Mouse (Mus musculus): ENCODE results near the gene Gm10563.

Gene Gm10563

DNA sequence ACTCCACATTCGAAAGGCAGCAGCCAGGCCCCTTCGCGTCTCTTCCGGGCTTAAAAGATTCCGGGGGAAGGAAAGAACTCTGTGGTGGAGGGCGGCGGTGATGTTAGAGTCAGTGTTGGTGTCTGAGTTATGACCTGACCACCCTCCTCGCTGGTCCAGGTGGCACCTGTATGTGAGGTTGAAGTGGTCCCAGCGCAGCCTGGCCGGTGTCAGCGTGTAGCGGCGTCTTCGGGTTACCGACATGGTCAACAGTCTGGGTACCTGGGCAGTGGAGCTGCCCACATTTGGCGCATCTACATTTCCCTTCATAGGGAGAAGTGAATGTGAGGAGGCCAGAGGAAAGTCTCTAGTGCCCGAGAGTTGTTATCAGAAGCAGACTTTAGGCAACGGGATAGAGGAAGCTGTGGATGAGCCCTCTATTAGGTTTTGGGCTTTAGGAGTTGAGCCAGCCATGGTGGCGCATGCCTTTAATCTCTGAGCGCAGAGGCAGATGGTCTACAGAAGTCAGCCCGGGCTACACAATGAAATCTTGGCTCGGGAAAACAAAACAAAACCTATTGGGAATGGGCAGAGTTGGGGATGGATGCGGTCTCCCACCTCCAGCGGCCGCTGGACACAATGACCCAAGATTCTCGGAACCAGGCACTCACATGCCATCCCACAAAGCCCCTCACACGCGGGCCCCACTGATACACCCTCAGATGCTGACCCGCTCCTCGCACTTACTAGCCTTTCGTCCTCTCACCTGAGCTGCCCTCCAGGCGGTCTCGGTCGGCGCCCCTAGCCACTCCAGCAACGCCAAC lies 7.3 kb upstream of the Gm10563 start:
- no peak for DNase-seq

- DNase-seq, result no peak
These were observed 6.5 kb upstream of the Gm10563 start for GRCm38 (mm10) chr4:155651553-155652269.

DNA sequence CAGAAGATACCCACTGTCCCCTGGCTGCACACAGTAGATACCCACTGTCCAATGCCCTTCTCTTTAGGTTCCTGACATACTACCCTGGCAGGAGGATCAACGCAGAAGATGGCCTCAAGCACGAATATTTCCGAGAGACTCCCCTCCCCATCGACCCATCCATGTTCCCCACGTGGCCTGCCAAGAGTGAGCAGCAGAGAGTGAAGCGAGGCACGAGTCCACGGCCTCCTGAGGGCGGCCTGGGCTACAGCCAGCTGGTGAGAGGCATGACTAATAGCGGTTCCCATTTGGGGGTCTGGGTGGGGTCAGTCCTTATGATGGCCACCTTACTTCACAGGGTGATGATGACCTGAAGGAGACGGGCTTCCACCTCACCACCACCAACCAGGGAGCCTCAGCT lies 4.1 kb upstream of the Gm10563 start:
- no peak for DNase-seq

GRCm38 (mm10) chr4:155645721-155646120 lies 513 bp upstream of the Gm10563 start:
- no peak for DNase-seq

GRCm38 (mm10) chr4:155643531-155643930 lies 1.7 kb downstream of the Gm10563 start:
- DNase-seq, result no peak

DNA sequence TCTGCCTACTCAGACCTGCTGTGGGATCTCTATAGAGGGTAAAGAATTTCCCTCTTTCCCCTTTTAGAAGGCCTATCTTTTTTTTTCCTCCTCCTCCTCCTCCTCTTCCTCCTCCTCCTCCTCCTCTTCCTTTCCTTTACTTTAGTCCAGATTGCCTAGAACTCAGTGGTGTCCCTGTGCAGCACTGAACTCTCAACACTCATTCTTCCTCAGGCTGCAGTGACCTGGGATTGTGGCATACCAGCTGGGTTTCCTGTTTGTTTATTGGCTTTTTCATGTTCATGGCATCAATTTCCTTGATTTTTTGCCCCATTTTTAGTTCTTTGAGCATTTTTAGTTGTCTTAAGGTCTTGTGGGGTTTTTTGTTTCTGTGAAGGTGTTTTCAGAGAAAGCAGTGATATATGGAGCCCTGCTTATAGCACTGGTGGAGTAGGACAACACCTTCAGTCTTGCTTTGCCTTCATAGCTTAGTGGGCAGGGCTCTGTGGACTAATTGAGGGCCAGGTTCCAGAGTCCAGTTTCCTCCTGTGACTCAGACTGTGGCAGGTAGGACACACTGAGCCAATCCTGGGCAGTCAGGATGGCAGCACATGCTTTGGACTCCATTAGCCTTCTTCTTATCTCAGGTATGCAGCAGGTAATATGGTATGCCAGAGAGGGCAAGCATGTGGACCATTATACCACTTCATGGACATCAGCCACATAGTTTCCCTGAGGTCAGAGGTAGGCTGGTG lies 9.3 kb downstream of the Gm10563 start:
- DNase-seq, result no peak

DNA sequence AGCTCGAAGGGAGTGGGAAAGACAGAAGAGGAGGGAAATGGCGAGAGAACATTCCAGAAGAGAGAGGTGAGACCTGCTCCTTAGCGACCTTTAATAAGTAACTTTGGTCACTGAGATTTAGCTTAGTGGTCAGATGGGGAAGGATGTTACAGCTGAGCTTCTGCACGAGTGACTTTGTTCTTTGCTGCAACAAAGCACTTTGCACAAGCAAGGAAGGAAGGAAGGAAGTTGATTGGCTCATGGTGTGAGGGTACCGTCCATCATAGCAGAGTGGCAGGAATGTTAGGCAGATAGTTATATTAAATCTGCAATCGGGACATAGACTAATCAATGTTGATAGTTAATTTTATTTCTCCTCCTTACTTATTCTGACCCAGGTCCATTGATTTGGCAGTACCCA lies 14.9 kb downstream of the Gm10563 start:
- DNase-seq, result no peak

- DNase-seq, result peak; percentile 93 to 94
These were observed 20.6 kb downstream of the Gm10563 start, which contains the start of gene Cdk11b for GRCm38 (mm10) chr4:155624338-155625291. Cdk11b (plus strand) TSS chr4:155624854.

DNA sequence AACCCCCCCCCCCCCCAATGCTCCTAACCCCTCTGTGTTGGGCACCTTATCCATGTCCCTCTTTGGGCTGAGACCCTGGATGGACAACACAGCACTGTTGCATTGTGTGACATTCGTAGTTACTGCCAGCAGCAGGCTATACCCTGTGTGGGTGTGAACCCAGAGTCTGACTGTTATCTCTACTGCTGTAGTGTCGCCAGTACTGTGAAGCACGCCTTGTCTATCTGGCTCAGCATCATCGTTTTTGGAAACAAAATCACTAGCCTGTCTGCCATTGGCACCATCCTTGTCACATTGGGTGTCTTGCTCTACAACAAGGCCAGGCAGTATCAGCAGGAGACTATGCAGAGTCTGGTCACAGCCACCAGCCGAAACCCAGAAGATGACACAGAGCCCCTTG lies 26.9 kb downstream of the Gm10563 start:
- no peak for DNase-seq

DNA sequence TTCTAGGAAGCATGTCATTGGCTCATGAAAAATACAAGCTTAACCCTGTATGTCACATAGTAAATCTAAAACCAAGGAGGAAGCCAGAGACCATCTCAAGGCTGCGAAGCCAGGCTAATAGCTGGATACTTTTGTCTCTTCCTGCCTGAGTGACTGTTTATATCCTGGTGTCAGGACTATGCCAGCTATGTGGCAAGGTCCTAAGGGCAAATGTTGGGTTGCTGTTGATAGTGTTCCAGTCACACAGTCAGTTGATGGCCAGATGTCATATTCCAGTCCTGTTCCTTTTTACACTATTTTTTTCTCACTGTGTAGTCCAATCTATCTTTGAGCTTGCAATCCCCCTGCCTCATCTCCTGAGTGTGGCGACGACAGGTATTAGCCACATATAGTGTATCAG lies 31.9 kb downstream of the Gm10563 start:
- no peak for DNase-seq

- DNase-seq, result no peak
These were observed 33.3 kb downstream of the Gm10563 start for GRCm38 (mm10) chr4:155611860-155612259.

DNA sequence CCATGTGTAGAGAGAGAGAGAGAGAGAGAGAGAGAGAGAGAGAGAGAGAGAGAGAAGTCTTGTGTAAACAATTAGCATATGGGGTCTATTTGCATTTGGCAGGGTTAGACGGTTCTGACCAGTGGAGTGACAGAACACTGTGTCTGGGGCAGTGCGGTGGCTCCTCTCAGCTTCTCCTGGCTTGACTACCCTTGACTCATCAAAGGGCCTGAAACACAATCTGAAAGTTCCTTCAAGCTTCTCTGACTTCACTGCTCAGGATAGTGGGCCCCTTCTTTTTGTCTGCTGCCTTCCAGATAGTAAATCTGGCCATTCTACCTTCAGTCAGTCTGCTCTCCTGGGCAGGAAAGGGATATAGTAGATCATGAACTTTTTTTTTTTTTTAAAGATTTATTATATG lies 38.4 kb downstream of the Gm10563 start:
- DNase-seq, result no peak

GRCm38 (mm10) chr4:155605132-155605531 lies 40.1 kb downstream of the Gm10563 start:
- no peak for DNase-seq

GRCm38 (mm10) chr4:155603801-155604200 lies 41.4 kb downstream of the Gm10563 start:
- no peak for DNase-seq

- no peak for DNase-seq
These were observed 42.5 kb downstream of the Gm10563 start for GRCm38 (mm10) chr4:155602753-155603152.

DNA sequence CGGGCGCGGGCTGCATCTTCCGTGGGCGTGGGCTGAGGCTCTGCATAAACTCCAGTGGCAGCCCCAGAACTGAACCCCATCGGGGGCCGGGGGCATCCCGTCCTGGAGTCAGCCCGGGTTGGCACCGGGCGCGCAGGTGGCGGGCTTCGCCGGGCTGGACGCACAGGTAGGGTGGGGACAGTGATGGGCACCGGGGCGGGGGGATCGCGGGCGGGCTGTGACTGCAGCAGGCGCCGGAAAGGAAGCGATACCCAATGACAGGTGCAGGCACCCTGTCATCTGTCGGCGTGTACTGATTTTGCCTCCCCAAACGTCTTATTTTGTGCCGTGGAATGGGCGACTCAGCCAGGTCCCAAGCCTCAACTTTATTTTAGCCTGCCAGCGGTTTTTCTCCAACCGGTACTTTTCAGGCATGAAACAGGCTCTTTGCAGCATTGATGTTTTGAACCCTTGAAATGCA lies 43.2 kb downstream of the Gm10563 start:
- DNase-seq, result no peak

- peak; percentile 95 to 96 for DNase-seq
These were observed 43.9 kb downstream of the Gm10563 start, which contains the start of gene Slc35e2 for GRCm38 (mm10) chr4:155601091-155601996. Slc35e2 (plus strand) TSS chr4:155601416.

DNA sequence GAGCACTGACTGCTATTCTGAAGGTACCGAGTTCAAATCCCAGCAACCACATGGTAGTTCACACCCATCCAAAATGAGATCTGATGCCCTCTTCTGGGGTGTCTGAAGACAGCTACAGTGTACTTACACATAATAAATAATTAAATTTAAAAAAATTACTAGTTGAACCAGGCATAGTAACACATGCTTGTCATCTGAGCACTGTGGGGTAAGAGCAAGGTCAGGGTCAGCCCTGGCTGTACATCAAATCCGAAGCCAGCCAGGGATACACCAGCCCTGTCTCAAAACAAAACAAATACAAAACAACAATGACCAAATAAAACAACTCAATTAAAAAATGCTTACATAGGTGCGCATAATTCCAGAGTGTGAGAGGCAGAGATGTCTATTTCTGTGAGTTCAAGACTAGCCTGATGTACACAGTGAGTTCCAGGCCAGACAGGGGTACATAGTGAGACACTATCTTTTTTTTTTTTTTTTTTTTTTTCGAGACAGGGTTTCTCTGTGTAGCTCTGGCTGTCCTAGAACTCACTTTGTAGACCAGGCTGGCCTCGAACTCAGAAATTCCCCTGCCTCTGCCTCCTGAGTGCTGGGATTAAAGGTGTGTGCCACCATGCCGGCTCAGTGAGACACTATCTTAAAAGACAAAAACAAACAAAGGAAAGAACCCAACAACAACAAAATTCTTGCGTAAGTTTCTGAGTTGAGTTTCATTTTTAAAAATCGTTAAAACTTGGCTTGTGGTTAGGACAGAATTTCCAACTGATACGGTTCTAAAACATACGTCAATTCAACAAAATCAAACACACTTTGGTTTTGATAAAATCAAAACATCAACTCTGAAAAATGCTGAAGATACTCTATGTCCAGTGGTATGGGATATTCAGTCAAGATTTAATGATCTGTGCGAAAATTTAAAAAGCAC lies 45.0 kb downstream of the Gm10563 start:
- DNase-seq, result no peak

GRCm38 (mm10) chr4:155598536-155598935 lies 46.7 kb downstream of the Gm10563 start:
- no peak for DNase-seq

- no peak for DNase-seq
These were observed 48.6 kb downstream of the Gm10563 start for GRCm38 (mm10) chr4:155596606-155597005.

All from B cell, adult 2 months (primary cell).